Mouse (Mus musculus): ENCODE measurements around the gene Amz1.

The Amz1 gene

DNA sequence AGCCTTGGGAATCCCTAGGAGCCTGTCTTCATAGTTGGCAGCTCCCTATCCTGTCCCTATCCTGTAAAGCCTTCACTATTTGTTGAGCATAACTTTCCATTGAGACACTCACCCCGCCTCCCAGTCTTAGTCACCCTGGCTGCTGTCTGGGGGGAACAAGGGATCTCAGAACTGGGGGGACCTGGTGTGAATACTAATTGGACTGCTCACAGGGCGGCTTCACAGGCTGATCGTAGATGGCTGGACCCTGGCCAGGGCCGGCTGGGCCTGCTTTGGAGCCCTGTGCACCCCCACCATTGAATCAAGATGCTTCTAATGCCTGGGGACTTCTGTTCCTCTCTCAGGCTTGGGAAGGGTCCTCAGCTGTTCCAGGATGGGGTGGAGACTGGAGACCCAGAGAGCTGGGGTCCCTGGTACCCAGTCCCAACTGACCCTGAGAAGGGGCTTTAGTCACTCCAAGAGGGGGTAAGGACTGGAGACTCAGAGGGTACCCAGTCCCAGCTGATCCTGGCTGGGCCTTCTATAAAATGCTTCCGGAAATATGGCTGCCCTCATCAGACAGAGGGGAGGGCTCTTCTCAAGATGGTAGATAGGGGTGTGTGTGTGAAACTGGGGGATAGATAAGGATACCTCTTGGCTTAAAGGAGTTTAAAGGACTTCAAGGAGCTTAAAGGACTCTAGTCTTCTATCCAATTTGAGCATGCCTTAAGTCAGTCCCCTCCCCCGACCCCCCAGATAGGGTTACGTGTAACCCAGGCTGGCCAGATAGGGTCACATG, 2.3 kb downstream of the Amz1 start:
- no peak for DNase-seq (ENCODE audit: low spot score)

DNA sequence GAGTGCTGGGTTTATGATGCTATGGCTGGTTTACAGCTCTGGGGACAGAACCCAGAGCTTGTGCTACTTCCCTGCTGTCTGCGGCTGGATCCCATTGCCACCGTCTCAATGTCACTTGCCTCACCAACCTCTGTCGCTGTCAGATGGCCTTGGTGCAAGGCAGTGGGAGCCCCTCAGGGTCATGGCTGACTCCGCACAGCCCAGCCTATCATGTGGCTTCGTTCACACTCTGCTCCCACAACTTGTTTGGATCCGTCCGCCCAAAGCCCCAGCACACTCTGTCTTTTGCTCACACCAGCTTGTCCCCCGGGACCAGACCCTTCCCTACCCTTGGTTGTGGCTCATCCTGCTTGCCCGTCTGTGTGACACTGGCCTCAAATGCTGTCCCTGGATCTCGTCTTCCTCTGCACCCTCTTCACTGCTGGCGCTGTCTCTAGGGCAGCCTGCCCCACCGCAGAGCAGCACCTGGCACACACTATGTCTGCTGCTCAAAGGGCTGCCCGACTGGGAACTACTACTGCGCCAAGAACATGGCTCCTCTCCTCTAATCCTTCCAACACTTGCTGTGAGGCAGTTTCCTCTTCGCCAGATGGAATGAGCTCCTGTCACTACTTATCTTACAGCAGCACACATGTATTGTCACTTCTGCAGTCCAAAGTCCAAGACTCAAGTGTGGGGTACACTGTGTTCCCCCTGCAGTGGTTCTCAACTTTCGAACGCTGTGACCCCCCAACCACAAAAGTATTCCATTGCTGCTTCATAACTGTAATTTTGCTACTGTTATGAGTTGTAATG, 3.2 kb downstream of the Amz1 start:
- DNase-seq (ENCODE audit: low spot score), result no peak

DNA sequence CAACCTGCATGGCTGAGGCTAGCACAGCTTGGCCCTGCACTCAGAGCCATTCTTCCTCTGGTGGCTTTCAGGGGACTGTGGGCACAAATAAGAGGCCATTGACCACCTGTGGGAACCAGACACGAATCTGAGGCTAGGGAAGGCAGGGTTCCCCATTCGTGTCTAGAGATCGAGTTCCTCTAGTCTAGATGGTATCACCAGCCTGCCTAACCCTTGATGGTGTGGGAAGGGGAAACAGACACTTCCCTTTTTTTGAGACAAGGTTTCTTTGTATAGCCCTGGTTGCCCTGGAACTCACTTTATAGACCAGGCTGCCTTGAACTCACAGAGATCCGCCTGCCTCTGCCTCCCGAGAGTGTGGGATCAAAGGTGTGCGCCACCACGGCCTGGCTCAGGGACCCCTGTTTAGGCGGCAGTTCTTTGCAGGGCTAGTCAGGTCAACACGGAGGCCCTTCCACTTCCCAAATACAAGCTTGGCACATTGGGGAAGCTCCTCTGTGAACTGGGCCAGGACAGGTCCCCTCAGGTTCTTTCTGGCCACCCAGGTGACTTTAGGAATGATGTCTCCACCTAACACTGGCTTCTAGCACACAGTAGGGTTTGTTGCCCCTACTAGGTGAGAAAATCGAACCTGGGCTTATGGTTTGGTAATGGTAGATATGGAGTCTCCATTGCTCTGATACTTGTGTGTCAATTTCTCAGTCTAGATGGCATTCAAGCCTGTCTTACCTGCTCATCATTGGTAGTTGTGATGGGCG, 7.3 kb downstream of the Amz1 start:
- DNase-seq (ENCODE audit: low spot score), result no peak

DNA sequence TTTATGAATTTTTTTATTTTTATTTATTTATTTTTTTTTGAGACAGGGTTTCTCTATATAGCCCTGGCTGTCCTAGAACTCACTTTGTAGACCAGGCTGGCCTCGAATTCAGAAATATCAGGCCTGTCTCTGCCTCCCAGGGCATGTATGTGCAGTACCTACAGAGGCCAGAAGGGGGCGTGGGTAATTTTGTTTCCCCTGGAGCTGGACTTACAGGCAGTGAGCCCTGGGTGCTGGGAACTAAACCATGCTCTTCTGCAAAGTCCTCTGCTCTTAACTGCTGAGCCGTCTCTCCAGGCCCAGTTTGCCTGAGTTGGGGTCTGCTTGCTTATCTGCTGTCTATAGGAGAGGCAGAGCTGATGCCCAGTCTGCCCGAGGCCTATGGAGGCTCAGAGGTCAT, 8.3 kb downstream of the Amz1 start:
- no peak for DNase-seq (ENCODE audit: low spot score)

DNA sequence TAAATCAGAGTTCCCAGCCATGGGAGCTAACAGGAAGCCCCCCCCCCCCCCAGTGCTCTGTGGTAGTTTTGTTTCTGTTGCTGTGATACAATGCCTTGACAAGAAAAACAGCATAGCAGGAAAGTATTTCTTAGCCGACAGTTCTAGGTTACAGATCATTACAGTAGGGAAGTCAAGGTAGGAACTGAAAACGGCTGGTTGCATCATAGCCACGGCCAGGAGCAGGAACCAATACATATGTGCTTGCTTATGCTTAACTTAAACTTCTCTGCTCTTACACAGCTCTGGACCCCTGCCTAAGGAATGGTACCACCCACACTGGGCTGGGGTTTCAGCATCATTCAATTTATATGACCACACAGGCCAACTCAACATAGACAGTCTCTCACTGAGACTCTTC, 9.4 kb downstream of the Amz1 start:
- DNase-seq (ENCODE audit: low spot score), result no peak

DNA sequence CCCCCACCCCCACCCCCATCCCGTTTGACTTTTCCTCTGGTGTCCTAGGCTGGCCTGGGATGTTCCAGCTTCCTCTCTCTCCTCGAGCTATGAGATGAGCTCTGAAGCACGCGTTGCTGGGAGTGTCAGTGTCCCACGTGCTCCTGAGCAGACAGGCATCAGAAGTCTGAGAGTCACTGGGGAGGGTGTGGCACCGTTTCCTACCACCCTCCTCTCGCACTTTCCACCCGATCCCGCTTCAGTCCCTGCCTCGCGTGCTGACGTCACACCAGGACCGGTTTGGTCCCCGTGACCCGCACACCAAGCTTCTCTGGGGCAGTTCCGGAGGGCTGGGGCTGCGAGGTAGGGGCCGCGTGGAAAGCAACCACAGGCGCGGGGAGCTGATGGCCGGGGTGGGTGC, 11.4 kb downstream of the Amz1 start:
- no peak for DNase-seq (ENCODE audit: low spot score)

DNA sequence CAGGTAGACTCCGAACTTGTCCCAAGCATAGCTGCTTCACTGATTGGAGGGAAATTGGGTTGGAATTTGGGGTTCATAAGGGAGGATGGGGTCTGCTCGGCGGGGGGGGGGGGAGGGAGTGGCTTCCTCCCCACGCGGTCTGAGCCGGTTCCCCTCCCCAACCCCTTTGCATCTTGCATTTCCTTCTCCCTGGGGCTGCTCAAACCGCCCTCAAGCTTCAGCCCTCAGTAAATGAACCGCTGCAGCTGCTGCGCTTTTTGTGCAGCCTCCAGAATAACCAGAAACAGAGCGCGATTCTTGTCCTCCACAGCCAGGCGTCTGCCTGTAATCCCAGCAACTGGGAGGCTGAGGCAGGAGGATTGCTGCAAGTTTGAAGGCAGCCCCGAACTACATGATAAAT, 12.2 kb downstream of the Amz1 start:
- DNase-seq (ENCODE audit: low spot score), result no peak

DNA sequence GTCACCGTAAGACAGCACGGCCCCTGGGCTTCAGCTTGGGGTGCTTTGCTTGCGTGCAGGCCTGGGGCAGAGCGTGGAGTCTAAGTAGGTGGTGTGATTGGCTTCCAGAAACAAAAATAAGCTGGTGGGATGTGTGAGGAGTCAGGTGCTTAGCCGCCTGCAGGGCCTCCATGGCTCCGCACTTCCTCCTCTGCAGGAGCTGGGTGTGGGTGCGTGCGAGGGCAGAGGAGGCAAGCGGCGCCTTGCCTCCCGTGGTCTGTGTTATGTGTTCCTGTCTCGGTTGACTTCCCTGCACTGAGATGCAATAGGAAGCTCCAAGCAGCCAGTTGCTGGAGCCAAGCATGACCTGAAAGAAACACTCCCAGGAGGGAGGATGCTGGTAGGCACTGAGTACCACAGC, 15.9 kb downstream of the Amz1 start:
- DNase-seq (ENCODE audit: low spot score), result no peak

DNA sequence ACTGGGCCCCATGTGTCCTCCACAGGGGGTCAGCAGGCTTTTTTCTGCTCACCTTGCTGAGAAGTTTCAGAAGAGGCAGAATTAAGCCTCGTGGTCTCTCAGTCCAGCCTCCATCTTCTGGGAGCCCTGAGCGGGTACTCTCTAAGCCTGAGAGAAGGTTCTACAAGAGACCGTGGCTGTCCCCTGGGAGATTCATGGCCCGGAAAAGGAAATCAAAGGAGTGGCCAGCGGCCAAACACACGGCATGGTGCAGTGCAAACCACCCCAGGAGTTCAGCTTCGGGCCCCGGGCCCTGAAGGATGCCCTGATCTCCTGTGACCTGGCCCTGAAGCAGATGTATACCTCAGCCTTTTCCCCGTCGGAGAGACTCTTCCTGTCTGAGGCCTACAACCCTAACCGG, 17.1 kb downstream of the Amz1 start:
- no peak for DNase-seq (ENCODE audit: low spot score)

DNA sequence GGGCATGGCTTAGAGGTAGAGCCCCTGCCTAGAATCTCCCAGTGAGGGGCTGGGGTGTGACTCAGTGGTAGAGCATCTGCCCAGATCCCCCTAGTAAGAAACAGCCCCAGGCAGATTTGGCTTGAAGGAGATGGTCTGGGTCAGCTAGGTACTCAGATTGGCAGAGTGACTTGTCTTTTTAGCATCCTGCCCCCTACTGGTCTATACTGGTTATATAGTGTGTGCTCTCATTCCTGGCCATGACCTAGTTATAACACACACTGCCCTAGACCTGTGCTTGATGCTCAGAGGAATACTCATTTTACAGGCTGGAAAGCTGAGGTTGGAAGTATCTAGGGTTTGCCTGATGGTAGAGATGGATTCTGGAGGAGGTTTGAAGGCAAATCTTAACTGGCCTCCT, 17.9 kb downstream of the Amz1 start:
- DNase-seq (ENCODE audit: low spot score), result no peak

DNA sequence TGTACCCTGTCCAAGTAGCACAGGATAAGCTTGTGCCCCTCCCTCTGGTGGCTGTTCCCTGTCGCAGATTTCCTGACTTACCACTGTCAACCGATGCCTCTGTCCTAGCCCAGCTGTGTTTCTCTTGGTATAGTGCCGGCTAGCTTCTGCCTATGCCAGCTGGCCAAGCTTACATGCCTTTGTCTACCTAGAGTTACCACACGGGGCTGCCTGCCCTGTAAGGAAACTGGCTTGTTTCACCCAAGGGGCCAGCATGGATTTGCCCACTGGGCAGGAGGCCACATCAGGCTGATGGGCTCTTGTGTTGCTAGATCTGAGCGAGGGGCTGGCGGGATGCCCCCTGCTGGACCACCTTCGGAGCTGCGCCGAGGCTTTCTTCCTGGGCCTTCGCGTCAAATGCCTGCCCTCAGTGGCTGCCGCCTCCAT, 19.8 kb downstream of the Amz1 start:
- DNase-seq (ENCODE audit: low spot score), result no peak

DNA sequence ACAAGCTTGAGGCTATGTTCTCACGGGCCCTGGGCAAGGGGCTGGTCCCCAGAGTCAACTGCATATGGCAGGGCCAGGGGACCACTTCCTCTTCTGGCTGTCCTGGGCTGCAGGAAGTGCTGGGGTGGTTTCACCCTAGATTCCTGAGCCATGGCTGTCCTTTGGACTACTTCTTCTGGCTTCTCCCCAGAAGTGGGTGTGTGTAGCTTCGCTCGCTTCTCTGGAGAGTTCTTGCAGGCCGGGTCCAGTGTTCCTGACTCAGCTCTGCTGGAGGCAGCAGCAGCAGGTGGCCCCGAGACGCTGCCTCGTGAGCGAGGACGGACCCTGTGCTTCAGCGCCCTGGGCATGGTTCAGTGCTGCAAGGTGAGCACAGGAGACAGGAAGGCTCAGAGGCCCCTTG, 24.5 kb downstream of the Amz1 start:
- peak; percentile 12 for DNase-seq (ENCODE audit: low spot score)

DNA sequence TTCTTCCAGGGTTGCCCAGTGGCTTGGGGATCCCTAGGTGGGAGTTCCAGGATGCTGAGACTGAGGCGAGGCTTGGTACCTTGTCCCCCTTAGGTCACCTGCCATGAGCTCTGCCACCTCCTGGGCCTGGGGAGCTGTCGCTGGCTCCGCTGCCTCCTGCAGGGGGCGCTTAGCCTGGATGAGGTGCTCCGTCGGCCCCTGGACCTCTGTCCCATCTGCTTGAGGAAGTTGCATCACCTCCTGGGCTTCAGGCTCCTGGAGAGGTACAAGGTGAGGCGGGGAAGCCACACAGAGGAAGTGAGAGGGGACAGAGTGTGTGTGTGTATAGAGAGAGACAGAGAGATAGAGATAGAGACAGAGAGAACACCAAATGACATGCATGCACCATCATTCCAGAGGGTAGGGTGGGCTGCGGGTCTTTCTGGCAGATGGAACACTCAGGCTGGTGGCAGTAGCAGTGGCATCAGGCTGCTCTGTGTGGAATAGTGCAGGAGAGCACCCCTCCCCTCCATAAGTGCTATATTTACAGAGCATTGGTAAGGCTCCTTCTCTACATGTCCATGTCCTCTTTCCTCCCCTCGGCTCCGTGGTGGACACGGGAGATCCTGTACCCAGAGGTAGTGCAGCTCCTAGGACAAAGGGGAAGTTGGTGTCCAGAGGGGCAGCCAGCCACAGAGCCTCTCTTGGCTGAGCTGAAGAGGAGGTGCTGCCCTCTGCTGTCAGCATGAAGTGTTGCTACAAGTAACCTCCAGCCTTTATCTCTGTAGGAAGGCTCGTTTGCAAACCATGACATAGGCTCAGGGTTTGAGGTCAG, 25.3 kb downstream of the Amz1 start:
- peak; percentile 68 for DNase-seq (ENCODE audit: low spot score)

DNA sequence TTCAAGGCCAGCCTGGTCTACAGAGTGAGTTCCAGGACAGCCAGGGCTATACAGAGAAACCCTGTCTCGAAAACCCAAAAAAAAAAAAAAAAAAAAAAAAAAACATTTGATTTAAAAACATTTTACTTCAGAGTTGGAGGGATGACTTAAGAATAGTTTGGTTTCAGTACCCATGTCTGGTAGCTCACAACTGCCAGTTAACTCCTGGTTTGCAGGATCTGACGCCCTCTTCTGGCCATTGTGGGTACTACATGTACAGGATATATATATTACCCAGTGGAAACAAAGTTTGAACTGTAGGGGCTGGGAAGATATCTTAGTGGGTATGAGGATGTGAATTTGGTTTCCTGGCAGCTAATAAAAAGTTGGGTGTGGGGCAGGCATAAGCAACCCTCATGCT, 27.0 kb downstream of the Amz1 start:
- DNase-seq (ENCODE audit: low spot score), result no peak

DNA sequence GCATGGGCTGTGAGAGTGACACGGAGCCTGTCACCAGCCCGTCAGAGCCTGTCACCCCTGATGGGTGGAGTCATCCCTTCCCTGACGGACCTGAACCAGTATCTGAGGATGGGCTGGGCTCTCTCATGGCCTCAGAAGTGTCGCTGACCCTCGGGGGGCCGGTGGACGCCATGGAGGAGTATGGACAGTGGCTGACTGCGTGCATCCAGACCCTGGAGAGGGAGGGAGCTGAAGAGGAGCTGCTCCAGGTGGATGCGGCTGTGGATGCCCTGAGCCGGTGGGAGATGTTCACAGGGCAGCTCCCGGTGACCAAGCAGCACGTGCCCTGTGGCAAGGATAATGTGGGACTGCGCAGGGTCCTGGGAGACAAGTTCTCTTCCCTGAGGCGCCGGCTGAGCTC, 28.1 kb downstream of the Amz1 start:
- no peak for DNase-seq (ENCODE audit: low spot score)

DNA sequence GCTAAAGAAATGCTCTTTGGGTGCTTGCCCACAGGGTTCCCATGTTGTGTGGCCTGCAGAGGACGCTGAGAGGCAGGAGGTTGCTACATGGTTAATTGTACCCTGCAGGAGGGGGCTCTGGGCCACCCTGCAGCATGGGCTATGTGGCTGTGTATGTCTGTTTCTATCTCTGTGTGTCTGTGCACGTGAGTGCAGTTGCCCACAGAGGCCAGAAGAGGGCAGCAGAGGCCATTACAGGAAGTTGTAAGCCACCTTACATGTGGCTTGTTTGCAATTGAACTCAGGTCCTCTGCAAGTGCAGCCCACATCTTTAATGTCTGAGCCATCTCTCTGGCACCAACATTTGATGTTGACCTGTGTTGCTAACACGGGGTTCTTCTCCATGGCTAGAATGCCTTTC, 28.7 kb downstream of the Amz1 start:
- no peak for DNase-seq (ENCODE audit: low spot score)

DNA sequence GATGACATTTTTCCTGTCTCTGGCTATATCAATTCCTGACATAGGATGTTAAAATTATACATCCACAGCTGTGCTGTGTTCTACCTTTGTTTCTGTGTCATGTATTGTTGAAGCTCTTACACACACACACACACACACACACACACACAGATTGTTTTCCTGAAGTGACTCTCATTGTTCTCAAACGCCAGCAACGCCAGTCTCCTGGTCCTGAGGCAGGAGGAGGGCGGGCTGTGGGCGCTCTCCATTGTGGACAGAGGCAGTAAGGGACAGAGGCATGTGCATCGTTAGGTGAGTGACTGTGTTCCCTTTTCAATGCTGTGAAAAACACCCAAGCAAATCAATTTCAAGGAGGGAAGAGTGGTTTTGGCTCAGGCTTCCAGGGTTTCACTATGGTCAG, 29.3 kb downstream of the Amz1 start:
- no peak for DNase-seq (ENCODE audit: low spot score)

DNA sequence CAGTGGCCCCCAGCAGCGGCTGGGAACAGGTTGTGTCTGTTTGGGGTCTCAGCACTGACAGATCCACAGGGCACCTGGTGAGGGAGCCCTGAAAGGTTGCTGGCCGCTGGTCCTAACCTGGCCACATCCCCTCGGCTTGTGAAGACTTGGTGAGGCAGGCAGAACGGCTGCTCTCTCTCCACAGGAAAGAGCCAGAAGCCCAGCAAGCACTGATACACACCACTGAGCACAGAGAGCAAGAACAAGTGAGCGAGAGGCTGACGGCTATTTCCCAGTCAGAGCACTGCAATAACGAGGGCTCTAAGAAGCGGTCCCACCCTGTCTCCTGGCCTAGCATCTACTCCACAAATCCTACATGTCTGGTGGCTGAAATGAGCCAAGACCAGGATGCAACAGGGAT, 34.9 kb downstream of the Amz1 start:
- DNase-seq (ENCODE audit: low spot score), result no peak

DNA sequence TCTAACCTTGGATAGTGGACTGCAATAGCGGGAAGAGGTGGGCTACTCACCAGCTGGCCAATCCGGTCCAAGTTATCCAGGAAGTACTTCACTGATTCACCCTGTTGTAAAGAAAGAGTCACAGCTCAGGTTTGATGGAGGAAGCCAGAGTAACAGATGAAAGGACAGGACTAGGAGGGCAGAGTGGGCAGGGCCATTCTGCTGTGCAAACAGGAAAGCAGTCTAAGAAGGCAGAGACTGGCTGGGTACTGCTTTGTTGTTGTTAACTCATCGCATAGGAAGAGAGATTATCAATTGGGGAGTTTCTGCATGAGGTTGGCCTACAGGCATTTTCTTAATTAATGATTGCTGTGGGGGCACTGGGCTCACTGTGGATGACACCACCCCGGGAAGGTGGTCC, 38.6 kb downstream of the Amz1 start:
- no peak for DNase-seq (ENCODE audit: low spot score)

DNA sequence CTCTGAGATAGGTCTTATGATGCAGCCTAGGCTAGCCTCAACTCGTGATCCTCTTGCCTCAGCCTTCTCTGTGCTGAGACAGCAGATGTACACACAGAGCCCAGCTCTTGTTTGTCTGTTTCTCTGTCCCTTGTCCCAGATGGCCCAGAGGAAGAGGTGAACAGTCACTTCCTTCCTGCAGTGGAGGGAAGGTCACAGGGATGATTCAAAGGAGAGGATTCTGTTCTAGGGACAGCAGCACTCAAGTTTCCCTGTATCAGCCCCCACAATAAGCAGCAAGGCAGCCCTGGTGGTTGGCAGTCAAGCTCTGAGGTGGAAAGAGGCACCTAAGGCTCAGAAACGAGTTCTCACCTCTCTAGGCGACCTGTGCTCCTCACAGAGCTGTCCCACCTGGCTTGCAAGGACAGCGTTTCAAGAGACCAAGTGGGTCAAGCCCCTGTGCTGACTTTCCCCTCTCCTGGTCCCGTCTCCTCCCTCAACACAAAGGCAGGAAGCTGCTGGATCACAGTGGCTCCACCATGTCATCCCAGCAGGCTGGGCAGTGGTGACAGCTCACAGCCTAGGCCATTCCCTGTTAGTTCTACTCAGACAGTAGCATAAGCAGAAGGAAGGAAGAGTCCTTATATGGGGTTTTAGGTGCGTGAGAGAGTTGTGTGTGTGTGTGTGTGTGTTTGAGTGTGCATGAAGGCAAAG, 41.1 kb downstream of the Amz1 start:
- no peak for DNase-seq (ENCODE audit: low spot score)

DNA sequence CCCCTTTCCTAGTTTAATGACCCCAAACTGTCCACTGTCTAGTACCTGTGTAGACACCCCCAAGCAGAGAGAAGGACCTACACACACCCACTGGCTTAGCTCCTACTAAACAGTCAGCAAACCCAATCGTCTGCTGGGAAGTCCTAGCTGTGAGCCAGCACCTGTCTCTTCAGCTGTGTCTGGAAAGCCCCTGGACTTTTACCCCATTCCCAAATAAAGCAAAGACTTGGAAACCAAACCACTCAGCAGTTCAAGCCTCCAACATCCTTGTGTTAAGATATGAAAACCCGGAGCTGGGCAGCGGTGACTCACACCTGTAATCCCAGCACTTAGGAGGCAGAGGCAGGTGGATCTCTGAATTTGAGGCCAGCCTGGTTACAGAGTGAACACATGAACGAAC, 42.6 kb downstream of the Amz1 start:
- DNase-seq (ENCODE audit: low spot score), result no peak
